Mouse (Mus musculus) small intestine, adult 2 months (tissue): ENCODE data around the gene Trim47. TPM values are rescaled to one million over a fixed set of nuclear protein-coding genes. Genes with fewer than 3 reads are reported as not detected.
A peak's percentile ranks its signal among the peaks of the same experiment; 100 is the strongest.

Experiments used
- H3K27ac ChIP-seq: fragments of 200-500 bp; 2 replicates; pipeline ENCODE4 v1.5.1; 2012; ENCODE audit warnings: low read depth, low read length, control low read depth, inconsistent platforms; ENCODE audit not compliant: insufficient read depth
- H3K27me3 ChIP-seq: fragments of 200-500 bp; 2 replicates; pipeline ENCODE4 v1.6.1; 2012; ENCODE audit warnings: mild to moderate bottlenecking, moderate library complexity, low read length, inconsistent platforms; ENCODE audit not compliant: control insufficient read depth, insufficient read depth
- H3K36me3 ChIP-seq: fragments of 200-500 bp; 2 replicates; pipeline ENCODE4 v1.6.1; 2012; ENCODE audit warnings: mild to moderate bottlenecking, low read length, control low read depth, inconsistent platforms; ENCODE audit not compliant: control insufficient read depth, insufficient read depth
- H3K4me1 ChIP-seq: fragments of 200-500 bp; 2 replicates; pipeline ENCODE4 v1.6.1; 2012; ENCODE audit warnings: low read length, inconsistent platforms, mixed read lengths; ENCODE audit not compliant: control insufficient read depth, insufficient read depth, insufficient read length
- H3K4me3 ChIP-seq: fragments of 200-500 bp; 2 replicates; pipeline ENCODE4 v1.5.1; 2012; ENCODE audit warnings: low read depth, mild to moderate bottlenecking, control low read depth, inconsistent platforms, low read length, moderate library complexity
- CTCF ChIP-seq: fragments of 200-500 bp; IDR thresholded peaks from 2 replicates; pipeline ENCODE4 v1.5.1; 2012; ENCODE audit warnings: low read depth, mild to moderate bottlenecking, control low read depth, inconsistent platforms, low read length, moderate library complexity, mixed read lengths; ENCODE audit not compliant: insufficient replicate concordance, insufficient read length; ENCODE audit errors: extremely low read depth
- POLR2A ChIP-seq: fragments of 200-500 bp; IDR thresholded peaks from 2 replicates; pipeline ENCODE4 v1.6.1; 2012; ENCODE audit warnings: low read depth, mild to moderate bottlenecking, control low read depth, inconsistent platforms, low read length, moderate library complexity
- WGBS: fragments of 180-500 bp; shearing (Covaris S2); methylation state at CpG from one replicate; pipeline ENCODE4 v1.1.7; 2018; 5-methylcytosine and 5-hydroxymethylcytosine counted together
- polyA plus RNA-seq: library from polyadenylated mRNA; depleted of rRNA; stranded (reverse); fragments of >200 nt; gene quantifications from 2 replicates; pipeline ENCODE4 v1.2.3, GENCODE M21; 2012; rRNA removed

Gene Trim47
- polyA plus RNA-seq = 28.3 and 28.5 TPM in 2 replicates

DNA sequence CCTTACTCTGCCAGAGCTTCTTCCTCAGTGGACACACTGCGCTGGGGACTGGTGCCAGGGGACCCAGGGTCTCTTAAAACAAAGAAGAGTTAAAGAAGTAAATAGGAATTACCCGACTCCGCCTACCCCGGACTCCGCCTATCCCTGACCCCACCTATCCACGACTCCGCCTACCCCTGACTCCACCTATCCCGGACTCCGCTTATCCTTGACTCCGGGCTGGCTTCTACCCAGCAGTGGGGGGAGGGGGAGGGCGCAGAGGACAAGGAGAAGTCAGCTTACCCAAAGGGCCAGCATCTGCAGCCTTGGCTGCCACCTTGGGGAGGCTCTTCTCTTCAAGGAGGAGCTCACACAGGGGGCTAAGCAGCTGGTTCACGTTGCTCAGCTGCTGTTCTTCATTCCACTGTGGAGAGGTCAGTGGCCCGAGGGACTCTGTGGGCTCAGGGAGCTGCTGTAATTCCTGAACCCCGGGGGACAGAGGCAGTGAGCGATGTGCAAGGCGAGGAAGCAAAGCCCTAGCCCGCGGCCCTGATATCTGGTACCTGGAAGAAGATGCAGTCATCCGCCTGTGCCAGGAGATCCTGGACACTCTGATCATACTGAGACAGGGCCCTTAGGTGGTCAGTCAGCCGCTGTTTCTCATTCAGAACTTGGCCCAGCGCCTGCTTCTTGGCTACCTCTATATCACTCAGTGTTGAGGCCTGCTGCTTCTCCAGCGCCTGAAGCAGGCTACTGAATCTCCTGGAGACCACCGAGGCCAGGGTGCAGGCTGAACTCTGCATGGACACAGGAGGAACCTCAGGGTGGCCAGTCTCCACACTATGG lies at the start of gene Trim47:
Gene Trim47, minus strand, starts transcription at position 55 of the 825 bp plus-strand sequence.
- no peaks in the 10 kb centered on the region for H3K27me3 ChIP-seq
- peak within 1 kb of the TSS; percentile 6; the same call in 1 of the 2 replicates for H3K27ac ChIP-seq
- H3K4me1 ChIP-seq = peaks cover 23% of the 10 kb centered on the region
- 57% methylated on average over 23 of the region's 23 CpGs for WGBS
- peak within 1 kb of the TSS; percentile 8; the same call in 1 of the 2 replicates for H3K4me3 ChIP-seq
- TF ChIP-seq POLR2A (no peak), CTCF (no peak)
- H3K36me3 ChIP-seq = peaks cover 51% of the 10 kb centered on the region

DNA sequence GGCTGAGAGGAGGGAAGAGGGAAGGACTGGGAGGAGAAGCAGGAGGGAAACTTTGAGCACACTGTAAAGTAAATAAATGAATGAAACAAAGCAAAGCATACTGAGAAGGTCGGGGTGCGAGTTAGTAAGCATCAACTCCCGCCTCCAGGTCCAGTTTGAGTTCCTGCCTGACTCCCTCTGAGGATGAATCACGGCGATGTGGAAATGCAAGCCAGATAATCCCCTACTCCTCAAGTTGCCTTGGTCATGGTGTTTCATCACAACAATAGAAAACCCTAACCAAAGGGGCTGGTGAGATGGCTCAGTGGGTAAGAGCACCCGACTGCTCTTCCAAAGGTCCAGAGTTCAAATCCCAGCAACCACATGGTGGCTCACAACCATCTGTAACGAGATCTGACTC lies 49.0 kb upstream of the Trim47 start:
- 87% methylated on average over 7 of the region's 7 CpGs for WGBS
- no peak for TF ChIP-seq POLR2A
- no peak for TF ChIP-seq CTCF
- no peaks in the 10 kb centered on the region for H3K4me1 ChIP-seq
- H3K36me3 ChIP-seq = peaks cover 84% of the 10 kb centered on the region
- no peaks in the 10 kb centered on the region for H3K27me3 ChIP-seq
- no peak overlapping the region for H3K4me3 ChIP-seq
- no peak overlapping the region for H3K27ac ChIP-seq

DNA sequence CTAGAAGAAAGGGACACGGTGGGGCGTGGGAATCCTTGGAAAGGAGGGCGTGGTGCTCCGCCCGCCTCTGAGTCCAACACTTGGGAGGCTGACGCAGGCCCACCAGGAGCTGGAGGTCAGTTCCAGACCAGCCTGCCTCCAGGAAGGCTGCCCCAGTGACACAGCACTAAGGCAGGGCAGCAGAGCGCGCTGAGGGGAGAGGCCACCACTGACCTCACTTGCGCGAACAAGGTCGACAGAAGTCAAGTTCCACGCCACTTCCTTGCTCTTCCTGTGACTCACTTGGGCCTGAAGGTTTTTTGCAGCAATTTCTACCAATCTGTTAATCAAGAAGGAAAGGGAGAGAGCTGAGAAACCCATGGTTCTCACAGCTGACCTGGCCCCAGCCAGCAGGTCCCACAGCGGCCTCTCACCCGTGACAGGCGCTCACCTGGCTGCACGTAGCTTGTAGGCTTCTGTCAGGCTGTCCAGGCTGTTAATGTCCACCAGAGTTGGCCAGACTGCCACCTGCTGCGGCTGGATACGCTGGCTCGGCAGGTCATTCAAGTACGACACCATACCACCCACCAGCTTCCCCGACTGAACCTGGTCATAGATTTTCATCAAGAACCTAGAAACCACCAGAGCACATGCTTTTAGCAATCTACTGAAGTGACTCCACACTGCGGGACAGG lies 47.9 kb upstream of the Trim47 start:
- TF ChIP-seq CTCF (no peak), POLR2A (no peak)
- no peak overlapping the region for H3K4me3 ChIP-seq
- no peak overlapping the region for H3K27ac ChIP-seq
- no peaks in the 10 kb centered on the region for H3K27me3 ChIP-seq
- no peaks in the 10 kb centered on the region; the same call in 1 of the 2 replicates for H3K4me1 ChIP-seq
- H3K36me3 ChIP-seq = peaks cover 75% of the 10 kb centered on the region
- 88% methylated on average over 22 of the region's 22 CpGs for WGBS

DNA sequence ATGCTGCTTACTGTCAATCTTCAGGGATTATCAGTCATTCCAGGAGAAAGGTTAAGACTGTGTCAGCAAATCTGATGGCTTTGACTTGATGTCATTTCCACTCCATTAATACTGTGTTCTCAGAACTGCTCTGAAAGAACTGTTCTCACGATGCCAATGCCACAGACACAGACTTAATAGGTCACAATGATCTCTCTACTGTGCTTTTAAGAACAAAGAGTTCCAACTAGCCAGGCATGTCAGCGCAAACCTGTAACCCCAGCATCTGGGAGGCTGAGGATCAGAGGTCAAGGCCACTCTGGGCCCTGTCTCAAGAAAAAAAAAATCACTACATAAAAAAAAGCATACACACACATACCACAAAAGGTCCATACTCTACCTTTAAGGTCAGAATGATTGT lies 44.9 kb upstream of the Trim47 start:
- Histone ChIP-seq H3K27me3 (no peaks in the 10 kb centered on the region), H3K27ac (no peak overlapping the region), H3K4me1 (peaks cover 3% of the 10 kb centered on the region; the same call in 1 of the 2 replicates), H3K36me3 (peaks cover 49% of the 10 kb centered on the region), H3K4me3 (no peak overlapping the region)
- TF ChIP-seq CTCF (no peak), POLR2A (no peak)
- 77% methylated on average over 2 of the region's 2 CpGs for WGBS

DNA sequence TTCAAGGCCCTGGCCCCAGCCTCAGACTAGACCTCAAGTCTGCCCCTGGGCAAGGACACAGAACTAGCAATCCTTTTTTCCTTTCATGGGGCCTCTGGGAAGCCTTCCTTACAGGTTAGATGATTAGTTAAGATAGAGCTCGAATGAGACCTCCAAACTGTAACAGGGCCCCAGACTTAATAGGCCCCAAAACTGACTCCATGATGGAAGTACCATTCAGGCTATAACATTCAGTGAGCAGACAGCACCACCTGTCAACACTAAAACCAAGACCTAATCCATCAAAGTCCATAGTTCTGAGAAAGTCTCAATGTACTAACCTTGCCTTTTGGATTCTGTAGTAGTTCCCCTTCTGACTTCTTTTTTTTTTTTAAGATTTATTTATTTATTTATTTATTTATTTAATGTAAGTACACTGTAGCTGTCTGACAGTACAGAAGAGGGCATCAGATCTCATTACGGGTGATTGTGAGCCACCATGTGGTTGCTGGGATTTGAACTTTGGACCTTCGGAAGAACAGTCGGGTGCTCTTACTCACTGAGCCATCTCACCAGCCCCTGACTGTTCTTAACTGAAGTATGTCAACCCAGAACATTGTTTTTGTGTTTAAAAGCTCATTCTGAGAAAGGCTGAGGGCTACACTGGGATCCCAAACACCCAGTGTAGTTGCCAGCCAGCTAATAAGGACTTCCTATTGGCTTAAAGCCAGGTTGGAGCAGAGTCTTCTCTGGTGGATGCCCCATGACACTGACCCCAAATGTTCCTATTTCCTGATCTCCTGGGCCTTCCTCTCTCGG lies 43.2 kb upstream of the Trim47 start:
- H3K27ac ChIP-seq = no peak overlapping the region
- peaks cover 35% of the 10 kb centered on the region for H3K36me3 ChIP-seq
- H3K4me3 ChIP-seq = no peak overlapping the region
- H3K4me1 ChIP-seq = peaks cover 3% of the 10 kb centered on the region; the same call in 1 of the 2 replicates
- TF ChIP-seq CTCF = no peak
- TF ChIP-seq POLR2A = no peak
- H3K27me3 ChIP-seq = no peaks in the 10 kb centered on the region
- WGBS = 35% methylated on average over 5 of the region's 5 CpGs

DNA sequence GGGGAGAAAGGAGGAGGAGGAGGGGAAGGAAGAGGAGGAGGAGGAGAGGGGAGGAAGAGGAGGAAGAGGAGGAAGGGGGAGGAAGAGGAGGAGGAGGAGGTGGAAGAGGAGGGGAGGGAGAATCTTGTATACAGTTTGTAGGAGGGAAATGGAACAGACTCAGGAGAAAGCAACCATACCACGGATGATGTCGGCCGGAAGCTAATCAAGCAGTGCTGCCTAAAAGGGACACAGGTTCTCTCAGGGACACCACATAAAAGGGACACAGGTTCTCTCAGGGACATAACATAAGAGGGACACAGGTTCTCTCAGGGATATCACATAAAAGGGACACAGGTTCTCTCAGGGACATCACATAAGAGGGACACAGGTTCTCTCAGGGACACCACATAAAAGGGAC lies 42.2 kb upstream of the Trim47 start:
- Histone ChIP-seq H3K4me1 (peaks cover 3% of the 10 kb centered on the region; the same call in 1 of the 2 replicates), H3K27ac (no peak overlapping the region), H3K4me3 (no peak overlapping the region), H3K27me3 (no peaks in the 10 kb centered on the region), H3K36me3 (peaks cover 25% of the 10 kb centered on the region)
- TF ChIP-seq CTCF (no peak), POLR2A (no peak)
- 85% methylated on average over 3 of the region's 3 CpGs for WGBS
